In the genomic region with DNA sequence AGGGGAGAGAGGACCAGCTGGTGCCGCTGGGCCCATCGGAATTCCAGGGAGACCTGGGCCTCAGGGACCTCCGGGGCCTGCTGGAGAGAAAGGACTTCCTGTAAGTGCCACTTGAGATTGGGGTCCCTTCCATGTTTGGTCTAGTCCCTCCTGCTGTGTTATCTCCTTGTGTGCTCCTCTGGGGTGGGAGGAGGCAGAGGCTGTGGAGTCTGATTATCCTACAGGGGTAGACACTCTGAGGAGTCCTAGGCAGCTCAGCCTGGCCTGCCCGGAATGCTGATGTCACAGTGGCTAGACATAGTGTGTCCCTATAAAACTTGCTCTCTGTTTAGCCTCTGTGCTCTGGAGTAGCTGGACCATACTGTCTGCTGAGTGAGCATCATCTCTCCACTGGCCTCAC, we compare ENCODE assay signal across 18 mouse cellular contexts.
DNase-seq lines count a peak whose midpoint lies in the region; ATAC-seq and TF ChIP-seq lines count a peak whose summit lies in the region.
"Had no signal": no experiment of that assay in that cellular context is flagged by ENCODE, and none has a peak within 500 bp of the region (broad histone marks: within the 10 kb centered on the region; RNA-seq: fewer than 3 reads in every experiment).

No protein-coding gene starts in this region.

- H3K4me1 ChIP-seq in heart, embryonic 10.5 days = peaks cover 33% of the 10 kb centered on the region
- H3K4me1 ChIP-seq in stomach, embryonic 14.5 days (ENCODE audit: control insufficient read depth, insufficient read depth, low read length) = no peaks in the 10 kb centered on the region
- no peaks in the 10 kb centered on the region for H3K4me1 ChIP-seq in stomach, postnatal 0 days (replicated peaks; ENCODE audit: control insufficient read depth, insufficient read depth)
- peaks cover 84% of the 10 kb centered on the region for H3K4me1 ChIP-seq in liver, embryonic 15.5 days (replicated peaks)
- H3K4me1 ChIP-seq: embryonic facial prominence, embryonic 13.5 days had no signal

- TF ChIP-seq EP300 in stomach, postnatal 0 days (optimal IDR thresholded peaks at IDR 0.05) = no peak

- H3K27ac ChIP-seq in heart, embryonic 10.5 days = peak overlapping the region; percentile 80
- no peak overlapping the region for H3K27ac ChIP-seq in stomach, embryonic 14.5 days (ENCODE audit: low read length)
- H3K27ac ChIP-seq in stomach, postnatal 0 days (replicated peaks) = no peak overlapping the region
- H3K27ac ChIP-seq in liver, embryonic 15.5 days (replicated peaks) = peak overlapping the region; percentile 92
- H3K27ac ChIP-seq: embryonic facial prominence, embryonic 13.5 days; gastrocnemius, adult 2 months; hindbrain, embryonic 15.5 days; layer of hippocampus, adult 2 months had no signal

- H3K4me3 ChIP-seq in heart, embryonic 10.5 days = no peak overlapping the region
- H3K4me3 ChIP-seq in stomach, embryonic 14.5 days (ENCODE audit: low read depth, low read length) = no peak overlapping the region
- H3K4me3 ChIP-seq in stomach, postnatal 0 days (ENCODE audit: low read depth, low read length) = no peak overlapping the region
- H3K4me3 ChIP-seq in liver, embryonic 15.5 days (replicated peaks) = peak overlapping the region; percentile 22; the same call in 1 of the 2 replicates
- H3K4me3 ChIP-seq: embryonic facial prominence, embryonic 13.5 days; gastrocnemius, adult 2 months; hindbrain, embryonic 15.5 days; layer of hippocampus, adult 2 months had no signal

- H3K9me3 ChIP-seq in heart, embryonic 10.5 days = no peaks in the 10 kb centered on the region
- no peaks in the 10 kb centered on the region for H3K9me3 ChIP-seq in stomach, embryonic 14.5 days (ENCODE audit: control insufficient read depth, low read depth, low read length)
- no peaks in the 10 kb centered on the region for H3K9me3 ChIP-seq in stomach, postnatal 0 days (ENCODE audit: control insufficient read depth, low read length)
- H3K9me3 ChIP-seq in liver, embryonic 15.5 days (replicated peaks) = no peaks in the 10 kb centered on the region
- H3K9me3 ChIP-seq: embryonic facial prominence, embryonic 13.5 days; hindbrain, embryonic 15.5 days had no signal

- no peak overlapping the region for H3K9ac ChIP-seq in stomach, embryonic 14.5 days (replicated peaks; ENCODE audit: low read depth, low read length)
- no peak overlapping the region for H3K9ac ChIP-seq in stomach, postnatal 0 days (ENCODE audit: low read length)
- H3K9ac ChIP-seq in liver, embryonic 15.5 days = peak overlapping the region; percentile 41
- H3K9ac ChIP-seq: embryonic facial prominence, embryonic 13.5 days; hindbrain, embryonic 15.5 days; lung, embryonic 14.5 days had no signal

- no peak for TF ChIP-seq CTCF in stomach, postnatal 0 days (IDR thresholded peaks at IDR 0.05; ENCODE audit: low read depth)

- ATAC-seq in stomach, embryonic 14.5 days (ENCODE audit: insufficient number of reproducible peaks, insufficient read depth, low FRiP score, low read depth) = peak; percentile 73; the same call in 1 of the 2 replicates
- ATAC-seq in stomach, postnatal 0 days (ENCODE audit: low FRiP score, low TSS enrichment) = no peak
- peak; percentile 98 for ATAC-seq in liver, embryonic 15.5 days (ENCODE audit: insufficient read depth)
- no peak for ATAC-seq in megakaryocyte, adult 5-6 weeks (ENCODE audit: poor library complexity, severe bottlenecking)
- ATAC-seq: forebrain, embryonic 14.5 days had no signal

- intact Hi-C loops in heart, postnatal 14 days (cut with DNase I) = no loop called here
- intact Hi-C loops in left cerebral cortex, postnatal 25 days (cut with DNase I) = no loop called here

- 0 out of 2 replicates have a peak, but pooled peaks cover 4% of the 10 kb centered on the region for H3K27me3 ChIP-seq in heart, embryonic 10.5 days (ENCODE audit: insufficient read depth, poor library complexity, severe bottlenecking)
- H3K27me3 ChIP-seq in stomach, embryonic 14.5 days (ENCODE audit: control insufficient read depth, insufficient read depth, low read length) = no peaks in the 10 kb centered on the region
- H3K27me3 ChIP-seq in stomach, postnatal 0 days (ENCODE audit: control insufficient read depth, insufficient read depth, low read length) = no peaks in the 10 kb centered on the region
- no peaks in the 10 kb centered on the region for H3K27me3 ChIP-seq in liver, embryonic 15.5 days
- H3K27me3 ChIP-seq: embryonic facial prominence, embryonic 13.5 days; hindbrain, embryonic 15.5 days had no signal

- H3K4me2 ChIP-seq in stomach, embryonic 14.5 days (replicated peaks; ENCODE audit: low read depth, low read length) = no peak overlapping the region
- H3K4me2 ChIP-seq in stomach, postnatal 0 days (replicated peaks; ENCODE audit: low read depth) = no peak overlapping the region
- H3K4me2 ChIP-seq in liver, embryonic 15.5 days = peak overlapping the region; percentile 63
- H3K4me2 ChIP-seq: embryonic facial prominence, embryonic 13.5 days; hindbrain, embryonic 15.5 days; lung, embryonic 14.5 days had no signal

- H3K36me3 ChIP-seq in heart, embryonic 10.5 days = peaks cover 56% of the 10 kb centered on the region
- peaks cover 81% of the 10 kb centered on the region for H3K36me3 ChIP-seq in stomach, embryonic 14.5 days (ENCODE audit: control insufficient read depth, insufficient read depth, low read length)
- peaks cover 18% of the 10 kb centered on the region for H3K36me3 ChIP-seq in stomach, postnatal 0 days (ENCODE audit: control insufficient read depth, insufficient read depth, low read length)
- H3K36me3 ChIP-seq in liver, embryonic 15.5 days (replicated peaks) = peaks cover 4% of the 10 kb centered on the region; the same call in 1 of the 2 replicates
- H3K36me3 ChIP-seq: hindbrain, embryonic 15.5 days had no signal

- 42% methylated on average over 4 of the region's 4 CpGs for WGBS in heart, embryonic 10.5 days
- WGBS in stomach, embryonic 14.5 days = 85% methylated on average over 4 of the region's 4 CpGs
- whole genome bisulfite sequencing in stomach, postnatal 0 days = 90% methylated on average over 4 of the region's 4 CpGs
- WGBS in liver, embryonic 15.5 days (ENCODE audit: insufficient replicate concordance) = 30% methylated on average over 4 of the region's 4 CpGs

- DNase-seq in heart, embryonic 10.5 days (ENCODE audit: low spot score) = peak; percentile 90
- DNase-seq in heart, postnatal 14 days = no peak
- DNase-seq in stomach, postnatal 0 days (ENCODE audit: low spot score) = no peak
- no peak for DNase-seq in left cerebral cortex, postnatal 25 days (ENCODE audit: low spot score in 2 of 2)
- no peak for DNase-seq in lung, postnatal 36 days
- DNase-seq: adrenal gland, postnatal 10 days; cerebellum, postnatal 25 days; gastrocnemius, adult 2 months; kidney, adult 8-10 months; lung, embryonic 14.5 days; thymus, postnatal 36 days had no signal

Comparison
In these comparisons a context has a peak if more than half of its experiments do, and no peak if none do; other contexts are left out.
1. ATAC-seq: peak in stomach, embryonic 14.5 days (single experiment) and liver, embryonic 15.5 days (single experiment); none in stomach, postnatal 0 days (single experiment) and megakaryocyte, adult 5-6 weeks (single experiment).
2. H3K27ac ChIP-seq: peak in heart, embryonic 10.5 days (single experiment) and liver, embryonic 15.5 days (single experiment); none in stomach, embryonic 14.5 days (single experiment) and stomach, postnatal 0 days (single experiment).